Mouse (Mus musculus) hindbrain, embryonic 12.5 days (tissue): ENCODE data around the gene Tbl1xr1. TPM values are rescaled to one million over a fixed set of nuclear protein-coding genes. Genes with fewer than 3 reads are reported as not detected.
A peak's percentile ranks its signal among the peaks of the same experiment; 100 is the strongest.

Source experiments
- ATAC-seq: fragments of 200-750 bp; cut with Nextera tagmentation; 2 replicates; pipeline ENCODE4 v1.8.0; 2017; ENCODE audit warnings: moderate TSS enrichment; ENCODE audit not compliant: low FRiP score
- H3K27ac ChIP-seq: fragments of 300-500 bp; sonication (generic); 2 replicates; pipeline ENCODE4 v1.5.1; 2016; ENCODE audit warnings: mild to moderate bottlenecking
- H3K27me3 ChIP-seq: fragments of 300-500 bp; sonication (generic); 2 replicates; pipeline ENCODE4 v1.6.1; 2016; ENCODE audit warnings: mild to moderate bottlenecking
- H3K36me3 ChIP-seq: fragments of 300-500 bp; sonication (generic); 2 replicates; pipeline ENCODE4 v1.6.1; 2016; ENCODE audit warnings: mild to moderate bottlenecking
- H3K4me1 ChIP-seq: fragments of 300-500 bp; sonication (generic); 2 replicates; pipeline ENCODE4 v1.6.1; 2016
- H3K4me2 ChIP-seq: fragments of 300-500 bp; sonication (generic); replicated peaks from 2 replicates; pipeline ENCODE4 v1.6.1; 2016; ENCODE audit warnings: mild to moderate bottlenecking
- H3K4me3 ChIP-seq: fragments of 300-500 bp; sonication (generic); 2 replicates; pipeline ENCODE4 v1.5.1; 2016; ENCODE audit warnings: mild to moderate bottlenecking
- H3K9ac ChIP-seq: fragments of 300-500 bp; sonication (generic); 2 replicates; pipeline ENCODE4 v1.6.1; 2016; ENCODE audit warnings: mild to moderate bottlenecking, moderate library complexity
- H3K9me3 ChIP-seq: fragments of 300-500 bp; sonication (generic); replicated peaks from 2 replicates; pipeline ENCODE4 v1.6.1; 2016; ENCODE audit warnings: mild to moderate bottlenecking
- WGBS: fragments of 180-500 bp; shearing (Covaris S2); methylation state at CpG from one replicate; pipeline ENCODE4 v1.1.7; 2016; 5-methylcytosine and 5-hydroxymethylcytosine counted together
- polyA plus RNA-seq: library from polyadenylated mRNA; unstranded; fragments of >200 nt; fragmentation: Nextera tagmentation; extraction: Ambion mirVana; gene quantifications from 2 replicates; pipeline ENCODE4 v1.2.1, GENCODE M21; 2016

The Tbl1xr1 gene
- polyA plus RNA-seq = 33.3 and 34.4 TPM in 2 replicates

DNA sequence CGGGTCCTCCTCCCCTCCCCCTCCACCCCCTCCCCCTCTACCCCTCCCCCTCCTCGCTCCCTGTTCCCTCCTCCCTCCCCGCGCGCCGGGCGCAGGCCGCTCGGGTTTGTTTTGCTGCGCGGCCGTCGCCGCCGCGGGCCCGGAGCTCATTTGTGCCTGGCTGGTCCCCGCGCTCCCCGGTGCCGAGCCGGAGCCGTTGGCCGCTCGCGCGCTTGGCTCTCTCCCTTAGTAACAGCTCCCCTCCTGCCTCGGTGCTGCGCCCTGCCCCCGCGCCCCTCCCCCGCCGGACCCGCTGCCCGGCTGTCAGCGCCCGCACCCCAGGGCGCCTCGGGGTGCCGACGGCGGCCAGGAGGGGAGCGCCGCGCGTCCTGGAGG, at the start of gene Tbl1xr1:
Gene Tbl1xr1 (plus strand): TSS at position 92 of the 375 bp plus-strand sequence.
- peak; percentile 91 for ATAC-seq
- Histone ChIP-seq H3K9me3 (no peaks in the 10 kb centered on the region), H3K4me3 (peak within 1 kb of the TSS; percentile 96), H3K9ac (peak within 1 kb of the TSS; percentile 93), H3K27me3 (no peaks in the 10 kb centered on the region), H3K36me3 (no peaks in the 10 kb centered on the region), H3K27ac (peak within 1 kb of the TSS; percentile 99), H3K4me1 (peaks cover 35% of the 10 kb centered on the region), H3K4me2 (peak within 1 kb of the TSS; percentile 71)
- 1% methylated on average over 32 of the region's 46 CpGs for WGBS

GRCm38 (mm10) chr3:22038004-22038403, 38.4 kb upstream of the Tbl1xr1 start:
- no peak for ATAC-seq
- Histone ChIP-seq H3K27ac (no peak overlapping the region), H3K4me3 (no peak overlapping the region), H3K27me3 (no peaks in the 10 kb centered on the region), H3K9me3 (no peaks in the 10 kb centered on the region), H3K4me2 (no peak overlapping the region), H3K36me3 (no peaks in the 10 kb centered on the region), H3K9ac (no peak overlapping the region), H3K4me1 (no peaks in the 10 kb centered on the region)
- 12% methylated on average over 4 of the region's 4 CpGs for WGBS

DNA sequence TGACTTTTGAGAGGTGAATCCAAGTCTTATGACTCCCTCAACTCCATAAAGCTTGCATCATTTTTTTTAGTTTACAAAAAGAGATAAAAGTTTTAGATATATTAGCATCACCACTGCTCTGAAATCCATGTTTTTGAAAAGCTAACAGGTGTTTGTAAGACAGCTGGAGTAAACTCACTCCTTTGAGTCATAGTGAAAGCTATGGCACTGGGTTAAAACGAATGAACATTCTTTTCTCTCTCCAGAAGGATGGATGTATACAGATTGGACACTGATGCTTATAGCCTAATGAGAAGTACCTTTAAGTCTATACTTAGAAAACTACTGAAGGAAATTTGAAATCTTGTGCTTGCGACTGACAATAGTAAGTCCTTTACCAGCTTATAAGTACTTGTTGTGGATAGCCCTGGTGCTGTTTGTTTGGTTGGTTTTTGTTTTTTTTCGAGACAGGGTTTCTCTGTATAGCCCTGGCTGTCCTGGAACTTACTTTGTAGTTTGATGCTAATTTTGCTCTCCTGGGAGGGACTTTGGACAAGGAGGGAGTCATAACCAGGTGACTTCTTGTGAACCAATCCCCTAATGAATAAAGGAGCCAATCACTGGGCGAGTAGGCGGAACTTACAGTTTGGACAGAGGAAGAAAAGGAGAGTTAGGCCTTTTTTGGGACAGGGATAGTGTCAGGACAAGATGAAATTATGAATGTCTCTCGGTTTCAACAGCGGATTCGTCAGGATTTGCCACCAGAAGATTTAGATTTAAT, 37.2 kb upstream of the Tbl1xr1 start:
- Histone ChIP-seq H3K4me1 (no peaks in the 10 kb centered on the region), H3K4me2 (no peak overlapping the region), H3K9me3 (no peaks in the 10 kb centered on the region), H3K4me3 (no peak overlapping the region), H3K27me3 (no peaks in the 10 kb centered on the region), H3K27ac (no peak overlapping the region), H3K36me3 (no peaks in the 10 kb centered on the region), H3K9ac (no peak overlapping the region)
- 92% methylated on average over 8 of the region's 8 CpGs for WGBS
- no peak for ATAC-seq

DNA sequence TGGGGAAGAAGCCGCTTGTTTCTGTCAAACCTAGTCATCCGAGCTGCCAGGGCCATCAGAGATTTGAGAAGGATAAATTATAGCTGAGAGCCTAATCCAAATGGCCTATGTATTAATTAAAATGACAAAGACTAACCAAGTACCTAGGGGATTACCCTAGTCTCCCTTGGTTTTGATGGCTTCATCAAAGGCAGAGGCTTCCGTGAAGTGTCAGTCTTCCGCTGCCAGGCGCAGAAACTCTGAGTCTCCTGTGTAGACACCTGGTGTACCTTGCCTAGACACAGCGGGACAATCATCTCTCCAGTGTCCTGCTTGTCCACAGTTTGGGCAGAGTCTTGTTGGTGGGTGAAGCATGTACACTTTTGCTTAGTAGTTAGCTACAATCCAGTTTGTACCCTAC, 35.8 kb upstream of the Tbl1xr1 start:
- Histone ChIP-seq H3K4me2 (no peak overlapping the region), H3K36me3 (no peaks in the 10 kb centered on the region), H3K27ac (no peak overlapping the region), H3K9ac (no peak overlapping the region), H3K9me3 (no peaks in the 10 kb centered on the region), H3K27me3 (no peaks in the 10 kb centered on the region), H3K4me1 (no peaks in the 10 kb centered on the region), H3K4me3 (no peak overlapping the region)
- WGBS = 66% methylated on average over 6 of the region's 6 CpGs
- no peak for ATAC-seq

- H3K27ac ChIP-seq = no peak overlapping the region
- H3K27me3 ChIP-seq = no peaks in the 10 kb centered on the region
- 93% methylated on average over 14 of the region's 14 CpGs for WGBS
- ATAC-seq = no peak
- no peaks in the 10 kb centered on the region for H3K4me1 ChIP-seq
- no peaks in the 10 kb centered on the region for H3K36me3 ChIP-seq
- H3K9me3 ChIP-seq = no peaks in the 10 kb centered on the region
- no peak overlapping the region for H3K9ac ChIP-seq
- H3K4me2 ChIP-seq = no peak overlapping the region
- H3K4me3 ChIP-seq = no peak overlapping the region
Measured at GRCm38 (mm10) chr3:22047203-22047602, 29.2 kb upstream of the Tbl1xr1 start.

DNA sequence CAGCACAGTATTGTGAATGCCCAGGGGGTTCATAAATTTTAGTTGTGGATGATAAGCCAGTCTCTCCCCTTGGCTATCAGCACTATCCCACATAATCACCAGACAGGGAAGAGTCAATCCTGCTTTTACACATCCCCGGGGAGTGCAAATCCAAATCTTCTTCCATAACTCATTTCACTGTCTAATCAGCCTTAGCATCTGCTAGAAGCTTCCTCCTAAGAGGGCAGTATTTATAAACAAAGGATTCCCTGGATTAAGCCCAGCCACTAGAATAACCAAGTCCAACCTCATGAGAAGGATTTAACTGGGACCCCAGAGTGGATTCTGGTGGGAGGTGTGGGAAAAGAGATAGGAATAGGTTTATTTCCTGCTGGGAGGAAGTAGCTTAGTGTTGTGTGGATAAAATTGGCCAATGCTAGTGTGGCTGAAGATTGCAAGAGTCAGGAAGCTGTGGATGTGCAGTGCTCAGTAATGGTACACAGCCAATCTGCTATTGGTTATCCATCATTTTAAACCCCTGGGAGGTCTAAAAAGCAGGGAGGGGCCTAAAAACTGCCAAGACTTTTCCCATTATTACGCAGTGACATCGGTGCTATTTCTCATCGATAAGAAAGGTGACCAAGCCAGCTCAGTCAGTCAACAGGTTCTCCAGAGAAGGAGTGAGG, 19.7 kb upstream of the Tbl1xr1 start:
- no peak overlapping the region for H3K27ac ChIP-seq
- no peaks in the 10 kb centered on the region for H3K9me3 ChIP-seq
- no peak overlapping the region for H3K4me3 ChIP-seq
- no peaks in the 10 kb centered on the region for H3K36me3 ChIP-seq
- 89% methylated on average over 4 of the region's 4 CpGs for WGBS
- H3K4me2 ChIP-seq = no peak overlapping the region
- ATAC-seq = no peak
- H3K4me1 ChIP-seq = no peaks in the 10 kb centered on the region
- H3K9ac ChIP-seq = no peak overlapping the region
- H3K27me3 ChIP-seq = no peaks in the 10 kb centered on the region

DNA sequence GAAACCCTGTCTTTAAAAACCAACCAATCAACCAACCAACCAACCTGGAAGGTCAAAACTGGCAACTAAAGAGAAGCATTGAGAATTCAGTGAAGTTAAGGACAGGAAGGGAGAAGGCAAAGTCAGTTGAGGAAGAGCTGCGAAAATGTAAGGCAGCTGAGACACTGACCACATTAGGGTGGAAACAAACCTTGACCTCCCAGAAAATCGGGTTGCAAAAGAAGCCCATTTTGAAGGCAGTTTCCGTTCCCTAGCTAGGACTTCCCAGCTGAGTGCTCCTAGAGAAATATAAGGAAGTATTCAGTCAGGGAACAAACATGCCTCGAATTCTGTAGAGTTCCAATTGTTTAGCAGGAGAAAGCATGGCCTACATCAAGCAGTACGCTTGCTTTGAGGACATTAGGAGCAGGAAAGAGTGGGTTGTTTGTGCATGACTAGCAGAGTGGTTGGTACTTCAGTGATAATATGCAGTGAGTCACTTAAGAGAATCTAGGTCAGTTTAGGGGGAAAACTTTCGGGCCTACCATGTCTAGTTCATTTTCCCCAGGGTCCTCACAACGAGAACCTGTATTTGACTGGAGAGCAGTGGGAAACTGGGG, 18.1 kb upstream of the Tbl1xr1 start:
- no peaks in the 10 kb centered on the region for H3K36me3 ChIP-seq
- 86% methylated on average over 7 of the region's 7 CpGs for WGBS
- H3K9me3 ChIP-seq = no peaks in the 10 kb centered on the region
- no peak overlapping the region for H3K27ac ChIP-seq
- no peak for ATAC-seq
- no peaks in the 10 kb centered on the region for H3K27me3 ChIP-seq
- H3K4me3 ChIP-seq = no peak overlapping the region
- H3K4me2 ChIP-seq = no peak overlapping the region
- H3K9ac ChIP-seq = no peak overlapping the region
- no peaks in the 10 kb centered on the region for H3K4me1 ChIP-seq

DNA sequence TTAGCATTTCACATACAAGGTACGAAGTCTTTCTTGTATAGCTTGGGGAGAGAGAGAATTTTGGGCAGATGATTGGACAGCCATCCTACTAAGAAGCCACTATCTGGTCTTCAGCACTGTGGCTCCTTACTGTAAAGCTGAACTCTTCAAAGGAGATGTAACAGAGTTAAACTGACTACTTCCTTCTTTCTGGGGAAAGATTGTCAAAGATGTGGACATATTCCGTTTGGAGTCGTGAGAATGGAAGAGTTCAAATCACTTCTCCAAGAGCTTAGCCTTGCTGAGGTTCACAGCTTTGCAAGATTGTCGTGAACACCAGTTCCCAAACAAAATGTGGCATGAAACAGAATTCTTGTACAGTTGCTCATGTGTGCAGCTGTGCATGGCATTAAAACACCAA, 15.3 kb upstream of the Tbl1xr1 start:
- no peaks in the 10 kb centered on the region for H3K36me3 ChIP-seq
- WGBS = 92% methylated on average over 4 of the region's 4 CpGs
- no peak for ATAC-seq

GRCm38 (mm10) chr3:22068621-22069020, 7.8 kb upstream of the Tbl1xr1 start:
- Histone ChIP-seq H3K4me2 (no peak overlapping the region), H3K36me3 (no peaks in the 10 kb centered on the region), H3K9me3 (no peaks in the 10 kb centered on the region), H3K27me3 (no peaks in the 10 kb centered on the region), H3K4me1 (0 out of 2 replicates have a peak, but pooled peaks cover 3% of the 10 kb centered on the region), H3K9ac (no peak overlapping the region), H3K4me3 (no peak overlapping the region), H3K27ac (no peak overlapping the region)
- ATAC-seq = no peak
- WGBS = 89% methylated on average over 5 of the region's 5 CpGs

More for the DNA sequence above, 15.3 kb upstream of the Tbl1xr1 start:
- Histone ChIP-seq H3K4me3 (no peak overlapping the region), H3K27ac (no peak overlapping the region), H3K27me3 (no peaks in the 10 kb centered on the region), H3K4me1 (no peaks in the 10 kb centered on the region), H3K9me3 (no peaks in the 10 kb centered on the region), H3K9ac (no peak overlapping the region), H3K4me2 (no peak overlapping the region)

DNA sequence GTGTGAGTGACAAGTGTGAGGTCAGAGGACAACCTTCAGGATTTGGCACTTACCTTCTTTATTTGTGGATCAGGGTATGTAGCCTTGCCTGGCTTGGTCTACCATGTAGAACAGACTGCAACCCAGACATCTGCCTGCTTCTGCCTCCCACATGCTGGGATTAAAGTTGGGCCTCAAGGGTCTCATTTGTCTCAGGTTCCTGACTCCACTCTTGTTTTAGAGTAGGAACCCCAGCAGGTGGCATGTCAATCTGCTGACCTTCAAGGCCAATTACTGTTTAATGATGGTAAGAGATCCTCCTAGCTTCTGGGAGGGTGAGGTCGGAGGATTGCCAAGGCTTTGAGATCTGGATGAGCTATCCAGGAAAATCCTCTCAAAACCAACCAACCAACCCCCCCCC, 2.5 kb upstream of the Tbl1xr1 start:
- Histone ChIP-seq H3K9me3 (no peaks in the 10 kb centered on the region), H3K4me1 (peaks cover 22% of the 10 kb centered on the region), H3K4me3 (no peak overlapping the region), H3K4me2 (no peak overlapping the region), H3K9ac (no peak overlapping the region), H3K27me3 (no peaks in the 10 kb centered on the region), H3K27ac (no peak overlapping the region), H3K36me3 (no peaks in the 10 kb centered on the region)
- 45% methylated on average over 1 of the region's 1 CpGs for WGBS
- ATAC-seq = no peak

GRCm38 (mm10) chr3:22074591-22075294, 1.7 kb upstream of the Tbl1xr1 start:
- Histone ChIP-seq H3K4me2 (peak overlapping the region; percentile 71), H3K4me3 (peak overlapping the region; percentile 96), H3K9ac (no peak overlapping the region), H3K9me3 (no peaks in the 10 kb centered on the region), H3K36me3 (no peaks in the 10 kb centered on the region), H3K27me3 (no peaks in the 10 kb centered on the region), H3K27ac (0 out of 2 replicates have a peak overlapping the region, but pooled peaks have one; percentile 31), H3K4me1 (peaks cover 29% of the 10 kb centered on the region)
- WGBS = 25% methylated on average over 11 of the region's 11 CpGs
- ATAC-seq = no peak

DNA sequence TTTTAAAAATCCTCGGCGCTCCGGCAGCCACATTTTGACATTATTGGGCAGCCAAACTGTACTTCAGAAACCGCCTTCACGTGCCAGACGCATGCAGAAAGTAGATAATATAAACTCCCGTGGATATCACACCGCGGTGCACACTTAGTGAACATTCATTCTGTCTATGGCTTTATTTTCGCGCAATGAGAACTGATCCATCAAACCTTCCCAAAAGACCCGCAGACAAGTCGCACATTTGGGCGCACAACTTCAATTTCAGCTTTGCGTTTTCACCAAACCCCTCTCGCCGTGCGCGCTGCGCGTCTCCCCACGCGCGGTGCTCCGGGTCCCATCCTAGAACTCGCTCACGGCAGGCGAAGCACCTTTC, 950 bp upstream of the Tbl1xr1 start:
- ATAC-seq = no peak
- Histone ChIP-seq H3K9me3 (no peaks in the 10 kb centered on the region), H3K4me2 (peak overlapping the region; percentile 71), H3K27me3 (no peaks in the 10 kb centered on the region), H3K9ac (peak overlapping the region; percentile 93), H3K27ac (peak overlapping the region; percentile 99), H3K4me3 (peak overlapping the region; percentile 96), H3K4me1 (peaks cover 29% of the 10 kb centered on the region), H3K36me3 (no peaks in the 10 kb centered on the region)
- WGBS = under 1% methylated on average over 28 of the region's 28 CpGs
